Mouse (Mus musculus): Measurements from ENCODE around the gene Rtel1.
A peak's percentile ranks its signal among the peaks of the same experiment; 100 is the strongest.

Gene Rtel1

GRCm38 (mm10) chr2:181319248-181320102 lies at the start of gene Rtel1:
Rtel1 (plus strand) TSS chr2:181319739.
- ATAC-seq (ENCODE audit: insufficient number of reproducible peaks, low FRiP score, low TSS enrichment): peak; percentile 84; the same call in 1 of the 2 replicates

- no peak for ATAC-seq (ENCODE audit: insufficient number of reproducible peaks, low FRiP score, low TSS enrichment)
Observed at GRCm38 (mm10) chr2:181272092-181272491, 47.4 kb upstream of the Rtel1 start.

- no peak for ATAC-seq (ENCODE audit: insufficient number of reproducible peaks, low FRiP score, low TSS enrichment)
Observed at GRCm38 (mm10) chr2:181273829-181274228, 45.7 kb upstream of the Rtel1 start.

GRCm38 (mm10) chr2:181274639-181275038 lies 44.9 kb upstream of the Rtel1 start:
- no peak for ATAC-seq (ENCODE audit: insufficient number of reproducible peaks, low FRiP score, low TSS enrichment)

GRCm38 (mm10) chr2:181276766-181277165 lies 42.8 kb upstream of the Rtel1 start:
- no peak for ATAC-seq (ENCODE audit: insufficient number of reproducible peaks, low FRiP score, low TSS enrichment)

GRCm38 (mm10) chr2:181277866-181278265 lies 41.7 kb upstream of the Rtel1 start:
- no peak for ATAC-seq (ENCODE audit: insufficient number of reproducible peaks, low FRiP score, low TSS enrichment)

- no peak for ATAC-seq (ENCODE audit: insufficient number of reproducible peaks, low FRiP score, low TSS enrichment)
Observed at GRCm38 (mm10) chr2:181279968-181280367, 39.6 kb upstream of the Rtel1 start.

- no peak for ATAC-seq (ENCODE audit: insufficient number of reproducible peaks, low FRiP score, low TSS enrichment)
Observed at GRCm38 (mm10) chr2:181286629-181287337, 32.8 kb upstream of the Rtel1 start.

GRCm38 (mm10) chr2:181287338-181287957 lies 32.1 kb upstream of the Rtel1 start:
- ATAC-seq (ENCODE audit: insufficient number of reproducible peaks, low FRiP score, low TSS enrichment): peak; percentile 57; the same call in 1 of the 2 replicates

GRCm38 (mm10) chr2:181287958-181288350 lies 31.6 kb upstream of the Rtel1 start, which contains the start of gene Gmeb2:
Gmeb2 (minus strand) TSS chr2:181288035.
- ATAC-seq (ENCODE audit: insufficient number of reproducible peaks, low FRiP score, low TSS enrichment): peak; percentile 96

- no peak for ATAC-seq (ENCODE audit: insufficient number of reproducible peaks, low FRiP score, low TSS enrichment)
Observed at GRCm38 (mm10) chr2:181288691-181289090, 30.8 kb upstream of the Rtel1 start.

- ATAC-seq (ENCODE audit: insufficient number of reproducible peaks, low FRiP score, low TSS enrichment): no peak
Observed at GRCm38 (mm10) chr2:181290937-181291336, 28.6 kb upstream of the Rtel1 start.

- ATAC-seq (ENCODE audit: insufficient number of reproducible peaks, low FRiP score, low TSS enrichment): no peak
Observed at GRCm38 (mm10) chr2:181302041-181302440, 17.5 kb upstream of the Rtel1 start.

GRCm38 (mm10) chr2:181304944-181305343 lies 14.6 kb upstream of the Rtel1 start:
- no peak for ATAC-seq (ENCODE audit: insufficient number of reproducible peaks, low FRiP score, low TSS enrichment)

- peak; percentile 45; the same call in 1 of the 2 replicates for ATAC-seq (ENCODE audit: insufficient number of reproducible peaks, low FRiP score, low TSS enrichment)
Observed at GRCm38 (mm10) chr2:181307144-181307804, 12.3 kb upstream of the Rtel1 start.

- ATAC-seq (ENCODE audit: insufficient number of reproducible peaks, low FRiP score, low TSS enrichment): no peak
Observed at GRCm38 (mm10) chr2:181312435-181312834, 7.1 kb upstream of the Rtel1 start.

GRCm38 (mm10) chr2:181313006-181313343 lies 6.6 kb upstream of the Rtel1 start:
- peak; percentile 28; the same call in 1 of the 2 replicates for ATAC-seq (ENCODE audit: insufficient number of reproducible peaks, low FRiP score, low TSS enrichment)

- peak; percentile 51; the same call in 1 of the 2 replicates for ATAC-seq (ENCODE audit: insufficient number of reproducible peaks, low FRiP score, low TSS enrichment)
Observed at GRCm38 (mm10) chr2:181313344-181314079, 6.0 kb upstream of the Rtel1 start.

- peak; percentile 81 for ATAC-seq (ENCODE audit: insufficient number of reproducible peaks, low FRiP score, low TSS enrichment)
Observed at GRCm38 (mm10) chr2:181314080-181314810, 5.3 kb upstream of the Rtel1 start, which contains the start of gene Stmn3. Stmn3 (minus strand) TSS chr2:181314500.
